Mouse (Mus musculus): ENCODE data around the gene Pnmal1. TPM values are rescaled to one million over a fixed set of nuclear protein-coding genes. Genes with fewer than 3 reads are reported as not detected.
A peak's percentile ranks its signal among the peaks of the same experiment; 100 is the strongest.
"Not testable (repeated sequence)": the region's sequence is repeated elsewhere in the genome, so short reads cannot be mapped to it uniquely, and the experiment has no call there.

Gene Pnmal1
- total RNA-seq, 2 experiments from 2014 or later = not detected

- DNase-seq = peak; percentile 77 to 80
- intact Hi-C loops (cut with DNase I) = loop anchor here (1.0 to 2.0 kb wide), 3 partner anchors 18 to 117 kb away; no protein-coding TSS in a partner anchor
Observed at GRCm38 (mm10) chr7:16949908-16950841, 9.3 kb upstream of the Pnmal1 start.

- intact Hi-C loops (cut with DNase I) = loop anchor here (1.0 to 2.0 kb wide), 4 partner anchors 19 to 116 kb away; no protein-coding TSS in a partner anchor
- DNase-seq = peak; percentile 79 to 81
Observed at GRCm38 (mm10) chr7:16950861-16951635, 8.4 kb upstream of the Pnmal1 start.

GRCm38 (mm10) chr7:16953776-16954175 is 5.7 kb upstream of the Pnmal1 start:
- intact Hi-C loops (cut with DNase I); DNase-seq: not testable (repeated sequence)

GRCm38 (mm10) chr7:16955712-16956111 is 3.8 kb upstream of the Pnmal1 start:
- intact Hi-C loops (cut with DNase I) = no loop called here
- DNase-seq = no peak

- intact Hi-C loops (cut with DNase I) = no loop called here
Observed at GRCm38 (mm10) chr7:16956410-16957265, 2.8 kb upstream of the Pnmal1 start.

GRCm38 (mm10) chr7:16961678-16962077 is 2.2 kb downstream of the Pnmal1 start:
- DNase-seq = no peak
- intact Hi-C loops (cut with DNase I) = no loop called here

More at GRCm38 (mm10) chr7:16956410-16957265, 2.8 kb upstream of the Pnmal1 start:
- DNase-seq = no peak

GRCm38 (mm10) chr7:16968414-16968813 is 8.9 kb downstream of the Pnmal1 start:
- DNase-seq = no peak
- intact Hi-C loops (cut with DNase I) = no loop called here

GRCm38 (mm10) chr7:16971160-16971559 is 11.7 kb downstream of the Pnmal1 start:
- intact Hi-C loops (cut with DNase I) = no loop called here
- DNase-seq = no peak

GRCm38 (mm10) chr7:16974018-16974417 is 14.5 kb downstream of the Pnmal1 start:
- intact Hi-C loops (cut with DNase I) = no loop called here
- peak; percentile 33 to 58 for DNase-seq

- no peak for DNase-seq
- intact Hi-C loops (cut with DNase I) = loop anchor here (2.0 kb wide), 1 partner anchor 19 kb away; no protein-coding TSS in a partner anchor
Observed at GRCm38 (mm10) chr7:16976298-16976697, 16.8 kb downstream of the Pnmal1 start.

- DNase-seq = no peak
- intact Hi-C loops (cut with DNase I) = no loop called here
Observed at GRCm38 (mm10) chr7:16978173-16978572, 18.7 kb downstream of the Pnmal1 start.

GRCm38 (mm10) chr7:16978593-16978992 is 19.1 kb downstream of the Pnmal1 start:
- intact Hi-C loops (cut with DNase I) = no loop called here
- no peak for DNase-seq

GRCm38 (mm10) chr7:16980348-16980747 is 20.9 kb downstream of the Pnmal1 start:
- intact Hi-C loops (cut with DNase I) = no loop called here
- DNase-seq = peak in 1 of 2 experiments; percentile 49

- DNase-seq = no peak
- intact Hi-C loops (cut with DNase I) = no loop called here
Observed at GRCm38 (mm10) chr7:16982859-16983568, 23.5 kb downstream of the Pnmal1 start, which contains the start of gene Gm42372. TSS of gene Gm42372 (plus strand) at chr7:16983086.

- DNase-seq = no peak
- intact Hi-C loops (cut with DNase I) = no loop called here
Observed at GRCm38 (mm10) chr7:16987541-16988149, 28.2 kb downstream of the Pnmal1 start.

- intact Hi-C loops (cut with DNase I) = no loop called here
- DNase-seq = peak; percentile 66 to 74
Observed at GRCm38 (mm10) chr7:16988405-16988804, 28.9 kb downstream of the Pnmal1 start.

- DNase-seq = no peak
- intact Hi-C loops (cut with DNase I) = no loop called here
Observed at GRCm38 (mm10) chr7:16990006-16990744, 30.7 kb downstream of the Pnmal1 start.

GRCm38 (mm10) chr7:16991681-16992450 is 32.4 kb downstream of the Pnmal1 start:
- DNase-seq = no peak
- intact Hi-C loops (cut with DNase I) = no loop called here
